Mouse (Mus musculus) megakaryocyte progenitor cell, adult 5-6 weeks (primary cell): Measurements from ENCODE around the gene Aspg. TPM values are rescaled to one million over a fixed set of nuclear protein-coding genes. Genes with fewer than 3 reads are reported as not detected.

Source experiments
- ATAC-seq: replicated peaks from 2 replicates; pipeline ENCODE4 v1.8.0; 2016; ENCODE audit warnings: mild to moderate bottlenecking, moderate TSS enrichment, inconsistent platforms; ENCODE audit not compliant: poor library complexity
- total RNA-seq, 2 experiments: library from RNA; stranded (forward) in 1 of 2; stranded (reverse) in 1 of 2; fragments of 157-497, 149-512 nt in 1 of 2; fragments of 200-1000 nt in 1 of 2; gene quantifications; 2 replicates each; pipeline versions ENCODE4 v1.2.3 to v1.2.4; 2015 to 2017

Gene Aspg
- total RNA-seq, 2 experiments from 2014 or later: not detected

DNA sequence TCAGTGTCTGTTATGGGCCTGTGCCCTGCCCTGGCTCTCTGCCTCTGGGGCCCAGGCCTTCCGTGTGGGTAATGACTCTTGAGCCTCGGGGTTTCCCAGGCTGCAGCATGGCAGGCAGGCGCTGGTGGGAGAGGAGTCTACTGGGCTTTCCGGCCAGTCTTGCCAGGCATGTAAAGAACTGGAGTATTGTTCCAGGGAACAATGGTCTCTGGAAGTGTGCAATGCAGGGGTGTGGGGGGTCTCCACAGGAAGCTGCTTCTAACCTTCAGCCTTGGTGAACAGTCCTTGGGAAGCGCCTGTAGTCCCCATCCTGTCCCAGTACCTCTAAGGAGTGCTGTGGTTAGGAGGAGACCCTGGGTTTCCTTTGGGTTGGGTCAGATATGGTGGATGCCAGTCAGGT lies 40.9 kb downstream of the Aspg start:
- ATAC-seq: no peak

- no peak for ATAC-seq
These were observed 43.5 kb downstream of the Aspg start for GRCm38 (mm10) chr12:112150011-112150410.

DNA sequence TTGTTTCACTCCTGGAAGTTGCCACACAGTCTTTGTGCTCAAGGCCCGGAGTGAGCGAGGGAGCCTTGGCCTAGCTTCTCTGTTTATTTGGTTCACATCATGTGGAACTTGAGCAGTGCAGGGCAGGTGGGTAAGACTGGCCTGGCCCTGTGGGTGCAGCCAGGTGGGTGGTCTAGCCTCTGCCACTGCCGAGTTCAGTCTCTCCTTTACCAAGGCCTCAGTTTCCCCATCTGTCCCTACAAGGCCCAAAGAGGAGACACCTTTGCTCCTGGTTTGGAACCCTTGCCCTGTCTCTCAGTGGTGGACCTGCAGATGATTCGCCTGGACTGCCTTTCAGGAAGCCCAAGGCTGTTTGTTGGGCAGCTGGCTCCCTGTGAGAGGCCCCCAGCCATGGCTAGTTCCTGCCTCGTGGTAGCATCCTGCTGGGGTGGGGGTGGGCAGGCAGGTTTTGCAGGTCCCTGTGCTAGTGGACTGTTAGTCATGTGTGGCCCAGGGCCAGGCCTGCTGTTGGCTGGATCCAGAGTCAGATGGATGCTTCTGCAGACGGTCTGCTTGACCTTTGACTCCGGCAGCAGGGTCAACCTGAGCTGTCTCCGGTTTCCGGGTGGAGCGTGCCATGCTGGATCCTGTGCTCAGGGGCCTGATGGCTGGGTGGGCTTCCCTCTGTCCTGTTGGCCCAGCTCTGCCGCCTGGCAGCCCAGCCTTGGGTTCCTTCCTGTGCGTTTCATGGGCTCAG lies 44.9 kb downstream of the Aspg start:
- no peak for ATAC-seq

DNA sequence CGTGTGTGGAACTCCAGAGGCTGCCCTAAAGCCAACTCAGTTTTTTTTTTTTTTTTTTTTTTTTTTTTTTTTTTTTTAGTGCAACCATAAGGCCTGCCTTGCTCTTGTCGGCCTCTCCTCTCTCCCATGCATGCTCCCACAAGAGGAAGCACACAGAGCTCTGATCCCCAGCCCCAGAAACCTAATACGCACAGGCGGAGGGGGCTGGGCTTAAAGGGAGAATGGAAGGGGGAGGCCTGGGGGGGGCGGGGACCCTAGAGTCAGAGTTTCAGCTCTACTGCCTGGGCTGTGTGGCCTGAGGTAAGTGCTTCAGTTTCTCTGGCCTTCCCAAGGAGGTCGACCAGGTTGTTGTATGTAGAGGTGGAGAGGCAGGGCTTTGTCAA lies 45.5 kb downstream of the Aspg start:
- ATAC-seq: no peak

GRCm38 (mm10) chr12:112153597-112153996 lies 47.1 kb downstream of the Aspg start:
- ATAC-seq: no peak

DNA sequence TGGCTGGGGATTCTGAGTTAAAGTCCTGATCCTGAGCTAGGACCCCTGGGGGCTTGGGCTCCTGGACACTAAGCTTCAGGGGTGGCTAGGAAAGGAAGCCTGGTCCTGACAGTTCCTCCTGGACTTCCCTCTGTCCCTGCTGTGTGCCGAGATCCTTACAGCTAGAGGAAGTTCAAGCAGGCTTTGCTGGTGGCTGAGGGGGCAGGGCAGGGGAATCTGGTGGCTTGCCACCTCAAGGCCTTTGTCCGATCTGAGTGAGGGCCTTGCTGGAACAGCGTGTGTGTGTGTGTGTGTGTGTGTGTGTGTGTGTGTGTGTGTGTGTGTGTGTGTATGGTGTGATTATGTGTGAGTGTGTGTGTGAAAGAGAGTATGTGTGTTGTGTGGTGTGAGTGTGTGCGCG lies 48.0 kb downstream of the Aspg start:
- ATAC-seq: no peak

- ATAC-seq: no peak
These were observed 49.0 kb downstream of the Aspg start for GRCm38 (mm10) chr12:112155218-112156051.

DNA sequence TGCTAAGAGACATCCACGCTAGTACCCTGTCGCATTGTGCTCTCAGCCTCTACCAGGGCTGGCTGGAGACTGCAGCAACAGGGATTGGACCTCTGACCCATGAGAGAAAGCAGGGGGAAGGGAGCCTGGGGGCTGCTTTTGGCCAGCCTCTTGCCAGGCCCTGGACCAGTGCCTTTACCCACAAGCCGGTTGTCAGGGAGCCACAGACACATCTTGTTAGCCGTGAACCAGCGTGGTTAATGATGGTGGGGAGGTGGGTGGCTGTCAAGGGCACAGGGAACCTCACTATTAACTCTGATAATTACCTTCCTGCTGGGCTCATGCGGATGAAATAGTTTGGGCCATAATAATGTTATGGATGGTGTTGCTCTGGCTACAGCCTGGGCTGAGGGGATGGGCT lies 50.3 kb downstream of the Aspg start:
- ATAC-seq: no peak

GRCm38 (mm10) chr12:112158246-112158645 lies 51.8 kb downstream of the Aspg start:
- no peak for ATAC-seq

DNA sequence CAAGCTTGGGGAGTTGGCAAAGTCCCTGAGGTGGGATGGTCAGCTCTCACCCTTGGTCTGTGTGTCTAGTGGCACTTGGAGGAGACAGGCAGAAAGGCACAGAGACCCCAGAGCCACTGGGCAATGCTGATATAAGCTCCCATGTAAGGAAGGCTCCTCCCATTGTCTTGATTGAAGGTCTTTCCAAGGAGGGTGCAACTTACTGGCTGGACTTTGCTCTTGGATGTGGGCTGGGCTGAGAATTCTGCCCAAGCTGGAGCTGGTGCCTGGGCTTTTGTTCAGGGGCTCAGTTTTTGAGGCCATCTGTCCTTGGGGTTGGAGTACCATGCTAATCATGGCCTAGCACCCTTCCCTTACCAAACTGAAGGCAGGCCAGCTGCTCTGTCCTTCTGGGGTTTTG lies 52.3 kb downstream of the Aspg start:
- ATAC-seq: no peak

DNA sequence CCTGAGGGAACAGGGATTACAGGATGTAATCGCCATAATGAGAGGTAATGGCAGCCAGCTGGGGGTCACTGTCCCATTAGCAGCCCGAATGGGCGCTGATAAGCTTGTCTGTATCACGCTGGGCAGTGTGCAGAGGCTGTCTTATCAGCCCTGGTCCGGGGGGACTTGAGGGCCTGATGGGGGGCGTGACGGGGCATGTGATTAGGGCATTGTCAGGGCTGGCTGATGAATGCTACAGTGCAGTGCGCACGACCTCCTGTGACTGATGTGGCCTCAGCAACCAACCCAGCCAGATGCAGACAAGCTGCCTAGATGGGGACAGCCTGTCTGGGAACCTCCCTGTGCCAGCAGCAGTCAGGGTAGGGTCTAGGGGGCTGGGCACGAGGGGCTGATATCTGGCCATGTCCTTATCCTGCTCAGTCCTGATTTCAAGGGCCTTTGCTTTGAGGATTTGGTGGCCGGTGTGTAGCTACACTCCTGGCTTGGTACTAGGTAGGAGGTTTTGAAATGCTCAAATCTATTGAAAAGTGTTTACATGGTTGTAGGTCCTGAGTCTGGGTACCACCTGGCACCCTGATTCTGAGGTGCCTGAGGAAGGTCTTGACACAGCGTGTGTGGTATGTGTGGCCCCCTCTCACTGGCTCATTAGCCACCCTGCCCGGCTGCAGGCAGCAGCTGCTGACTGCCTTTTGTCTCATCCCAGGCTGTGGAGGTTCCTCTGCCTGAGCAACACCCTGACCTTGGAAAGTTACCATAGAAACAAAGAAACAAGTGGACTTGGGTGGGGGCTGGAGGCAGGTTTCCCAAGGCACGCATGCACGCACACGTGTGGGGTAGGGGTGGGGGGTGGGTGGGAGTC lies 57.7 kb downstream of the Aspg start:
- no peak for ATAC-seq

DNA sequence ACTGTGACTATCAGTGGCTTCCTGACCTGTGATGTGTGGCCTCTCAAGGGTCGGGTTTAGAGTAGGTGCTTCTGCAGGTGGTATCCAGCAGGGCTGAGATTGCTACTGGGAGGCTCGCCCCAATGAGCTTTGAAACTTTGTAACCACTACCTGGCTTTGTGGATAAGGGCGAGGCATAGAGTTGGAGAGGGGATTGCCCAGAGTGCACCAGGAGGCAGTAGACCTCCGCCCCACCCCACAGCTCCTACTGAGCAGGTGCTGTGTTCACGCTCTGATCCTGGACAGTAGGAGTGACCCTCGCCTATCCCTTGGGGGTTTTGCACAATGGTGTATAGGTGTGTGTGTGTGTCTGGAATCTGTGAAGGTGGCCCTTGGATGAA lies 58.4 kb downstream of the Aspg start:
- ATAC-seq: no peak

DNA sequence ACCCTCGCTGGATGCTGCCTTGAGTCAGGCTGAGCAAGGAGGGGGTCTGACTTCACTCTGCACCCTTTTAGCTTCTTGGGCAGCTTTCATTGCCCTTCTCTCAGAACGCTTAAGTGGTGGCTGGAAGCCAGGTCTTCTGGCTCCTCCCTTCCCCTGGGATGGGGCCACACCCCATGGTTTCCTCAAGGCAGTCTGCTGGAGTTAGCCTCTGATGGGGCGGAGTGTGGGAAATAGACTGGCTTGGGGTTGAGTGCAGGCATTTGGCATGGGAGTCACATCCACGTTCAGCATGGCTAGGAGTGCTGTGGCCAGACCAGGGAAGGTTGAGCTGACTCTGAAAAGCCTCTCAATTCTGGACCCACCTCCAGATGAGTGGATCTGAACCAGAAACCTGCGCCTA lies 62.8 kb downstream of the Aspg start:
- no peak for ATAC-seq

DNA sequence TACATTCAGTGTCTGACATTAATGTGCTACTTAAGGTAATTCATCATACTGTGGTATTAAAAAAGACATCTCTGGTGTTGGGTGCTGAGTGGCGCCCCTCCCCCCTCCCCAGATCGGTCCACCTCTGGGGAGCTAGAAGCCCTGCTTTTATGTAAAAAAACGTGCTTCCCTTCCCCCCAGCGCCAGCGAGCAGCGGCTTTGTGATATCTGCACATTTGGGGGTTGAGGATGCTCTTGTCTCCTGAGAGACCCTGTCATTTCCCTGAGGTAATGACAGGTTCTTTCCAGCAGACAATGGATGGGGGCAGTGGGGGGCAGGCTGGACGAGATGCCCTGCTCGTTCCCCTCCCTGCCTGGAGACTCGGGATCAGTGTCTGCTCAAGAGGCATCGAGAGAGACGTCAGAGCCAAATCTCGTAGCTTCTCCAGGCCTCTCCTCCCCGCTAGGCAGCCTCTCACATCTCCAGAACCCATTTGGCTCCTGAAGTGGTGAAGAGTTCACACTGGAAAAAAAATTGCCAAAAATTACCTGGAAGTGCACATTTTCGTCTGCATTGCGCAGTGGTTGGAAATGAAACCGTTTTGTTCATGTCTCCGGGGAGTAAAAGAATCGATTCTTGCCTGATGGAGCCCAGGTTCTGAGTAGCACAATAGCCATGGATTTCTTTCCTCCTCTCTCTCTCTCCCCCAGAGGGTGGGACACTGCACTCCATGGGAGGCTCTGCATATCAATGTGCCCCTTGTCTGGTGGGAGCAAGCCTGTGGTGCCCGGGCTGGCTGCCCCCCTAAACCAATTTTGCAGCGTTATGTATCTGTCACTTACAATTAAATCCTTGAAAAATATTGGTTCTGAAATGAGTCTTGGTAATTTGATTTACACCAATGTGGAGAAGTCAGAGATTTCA lies 64.4 kb downstream of the Aspg start:
- ATAC-seq: no peak

DNA sequence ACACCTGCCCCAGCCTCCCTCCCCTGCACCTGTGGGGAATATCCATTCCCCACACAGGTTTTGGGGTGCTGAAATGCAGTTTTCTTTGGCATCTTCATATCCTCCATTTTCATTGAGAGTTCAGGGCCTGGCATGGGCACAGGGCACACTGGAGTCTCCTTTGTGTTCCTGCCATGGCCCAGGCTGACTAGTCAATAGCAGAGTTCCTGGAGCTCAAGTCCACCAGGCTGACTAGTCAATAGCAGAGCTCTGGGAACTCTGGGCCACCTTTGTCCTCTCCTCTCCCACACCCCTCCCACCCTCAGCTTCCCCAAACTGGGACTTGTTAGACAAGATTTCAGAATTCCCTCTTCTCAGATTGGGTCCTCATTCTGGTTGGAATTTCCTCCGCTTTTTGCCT lies 65.2 kb downstream of the Aspg start:
- ATAC-seq: no peak

DNA sequence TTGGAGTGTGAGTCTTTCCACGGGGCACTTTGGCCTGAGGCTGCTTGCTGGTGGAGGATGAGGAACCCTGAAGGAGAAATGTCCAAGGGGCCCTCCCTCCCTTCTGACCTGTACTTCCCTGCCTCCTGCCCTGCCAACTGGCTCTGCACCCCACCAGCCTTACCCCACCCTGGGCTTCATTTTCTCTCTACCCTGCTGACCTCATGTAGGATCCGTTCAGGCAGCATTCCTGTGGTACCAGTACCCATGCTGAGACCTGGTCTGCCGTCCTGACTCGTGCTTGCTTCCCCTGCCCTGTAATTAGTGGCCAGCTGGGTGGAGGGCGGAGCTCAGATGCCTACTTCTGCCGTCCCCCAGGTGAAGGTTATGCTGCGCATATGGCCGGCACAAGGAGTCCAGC lies 65.7 kb downstream of the Aspg start:
- ATAC-seq: no peak
